Mouse (Mus musculus) kidney, adult 2 months (tissue): ENCODE measurements around the gene Gramd1c. TPM values are rescaled to one million over a fixed set of nuclear protein-coding genes. Genes with fewer than 3 reads are reported as not detected.

ENCODE experiments used
- DNase-seq: peaks from one replicate; pipeline ENCODE4 v3.0.0; 2021
- H3K27ac ChIP-seq: fragments of 200-500 bp; 2 replicates; pipeline ENCODE4 v1.5.1; 2012; ENCODE audit warnings: low read depth, low read length, control low read depth, inconsistent platforms; ENCODE audit not compliant: insufficient read depth
- H3K27me3 ChIP-seq: fragments of 200-500 bp; replicated peaks from 2 replicates; pipeline ENCODE4 v1.6.1; 2012; ENCODE audit warnings: mild to moderate bottlenecking, moderate library complexity, low read length, inconsistent platforms; ENCODE audit not compliant: control insufficient read depth, insufficient read depth
- H3K36me3 ChIP-seq: fragments of 200-500 bp; 2 replicates; pipeline ENCODE4 v1.6.1; 2012; ENCODE audit warnings: mild to moderate bottlenecking, moderate library complexity, low read length, inconsistent platforms; ENCODE audit not compliant: control insufficient read depth, insufficient read depth
- H3K4me1 ChIP-seq: fragments of 200-500 bp; 2 replicates; pipeline ENCODE4 v1.6.1; 2011; ENCODE audit warnings: low read length; ENCODE audit not compliant: control insufficient read depth, insufficient read depth
- H3K4me3 ChIP-seq: fragments of 200-500 bp; 2 replicates; pipeline ENCODE4 v1.5.1; 2011; ENCODE audit warnings: mild to moderate bottlenecking, low read depth, low read length, control low read depth; ENCODE audit not compliant: insufficient read depth
- CTCF ChIP-seq: fragments of 200-500 bp; conservative IDR thresholded peaks from 2 replicates; pipeline ENCODE4 v1.5.1; 2011; ENCODE audit warnings: low read depth, mild to moderate bottlenecking, control low read depth, low read length, moderate library complexity, mixed read lengths; ENCODE audit not compliant: insufficient read depth, insufficient read length
- POLR2A ChIP-seq: fragments of 200-500 bp; IDR thresholded peaks from one replicate; pipeline ENCODE4 v1.6.1; 2011; ENCODE audit warnings: low read depth, low read length, control low read depth
- WGBS: fragments of 180-500 bp; shearing (Covaris S2); methylation state at CpG from one replicate; pipeline ENCODE4 v1.1.7; 2018; 5-methylcytosine and 5-hydroxymethylcytosine counted together
- polyA plus RNA-seq: library from polyadenylated mRNA; depleted of rRNA; stranded (reverse); fragments of >200 nt; gene quantifications from 2 replicates; pipeline ENCODE4 v1.2.3, GENCODE M21; 2012

Gene Gramd1c
- polyA plus RNA-seq, 1 experiment, result 1.3 TPM

DNA sequence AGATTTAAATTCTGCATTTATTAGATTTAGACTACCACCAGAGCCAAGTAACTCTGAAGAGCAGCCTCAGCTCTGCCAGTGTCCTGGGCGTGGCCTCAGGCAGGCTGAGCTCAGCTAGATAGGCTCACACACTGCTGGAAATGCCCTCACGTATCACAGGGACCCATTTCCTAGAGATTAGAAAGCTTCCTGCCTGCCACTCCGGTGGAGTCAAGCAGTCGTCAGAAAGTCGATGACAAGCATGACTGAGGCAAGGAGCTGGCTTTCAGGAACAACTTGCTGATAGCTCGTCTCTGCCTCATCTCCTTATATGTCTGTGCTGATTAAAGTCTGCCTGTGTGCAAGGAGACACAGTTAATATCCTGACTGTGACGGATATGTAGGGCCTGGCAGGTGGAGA is 44.8 kb downstream of the Gramd1c start:
- no peaks in the 10 kb centered on the region for H3K36me3 ChIP-seq
- WGBS, result 71% methylated on average over 7 of the region's 7 CpGs
- H3K27ac ChIP-seq, result no peak overlapping the region
- H3K27me3 ChIP-seq, result no peaks in the 10 kb centered on the region
- no peak for TF ChIP-seq POLR2A
- TF ChIP-seq CTCF, result no peak
- no peaks in the 10 kb centered on the region for H3K4me1 ChIP-seq
- no peak for DNase-seq
- H3K4me3 ChIP-seq, result no peak overlapping the region

DNA sequence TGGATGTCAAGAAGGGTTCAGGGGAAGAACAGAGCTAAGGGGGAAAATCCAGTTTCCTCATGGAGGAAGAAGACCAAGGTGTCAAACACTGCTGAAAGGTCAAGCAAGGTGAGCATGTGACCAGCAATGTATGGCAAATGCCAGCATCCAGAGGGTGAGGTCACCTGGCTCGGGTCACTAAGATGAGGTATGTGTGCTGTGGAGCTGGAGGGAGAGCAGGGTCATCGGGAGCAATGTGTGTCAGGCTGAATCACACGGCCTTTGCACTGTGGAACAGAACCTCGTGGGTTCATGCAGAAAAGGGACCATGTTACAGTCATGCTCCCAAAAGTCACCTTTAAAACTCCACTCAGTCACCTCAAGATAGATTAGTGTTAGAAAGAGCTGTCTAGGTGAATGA is 45.4 kb downstream of the Gramd1c start:
- Histone ChIP-seq H3K36me3 (no peaks in the 10 kb centered on the region), H3K27me3 (no peaks in the 10 kb centered on the region), H3K4me1 (no peaks in the 10 kb centered on the region), H3K4me3 (no peak overlapping the region), H3K27ac (no peak overlapping the region)
- 77% methylated on average over 4 of the region's 4 CpGs for WGBS
- no peak for TF ChIP-seq CTCF
- TF ChIP-seq POLR2A, result no peak
- DNase-seq, result no peak

DNA sequence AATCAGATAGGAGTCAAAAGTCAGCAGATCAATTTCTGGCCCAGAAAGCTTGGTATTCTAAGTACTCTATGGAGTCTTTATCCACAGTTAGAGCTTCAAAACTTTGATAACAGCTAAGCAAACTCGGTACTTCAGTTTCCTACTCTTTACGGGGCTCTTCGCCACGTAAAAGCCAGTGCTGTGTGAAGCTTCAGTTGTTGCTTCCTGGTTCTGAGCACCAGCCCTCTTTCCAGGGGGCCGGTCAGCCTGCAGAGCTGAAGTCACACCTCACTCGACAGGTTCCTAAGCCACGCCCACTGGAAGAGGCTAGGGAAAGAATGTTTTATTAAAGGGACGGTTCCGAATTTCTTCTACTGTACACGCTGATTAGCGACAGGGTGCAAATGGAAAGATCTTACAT is 47.0 kb downstream of the Gramd1c start:
- 12% methylated on average over 11 of the region's 11 CpGs for WGBS
- Histone ChIP-seq H3K4me3 (peak overlapping the region; percentile 54), H3K36me3 (no peaks in the 10 kb centered on the region), H3K4me1 (no peaks in the 10 kb centered on the region), H3K27ac (no peak overlapping the region), H3K27me3 (no peaks in the 10 kb centered on the region)
- DNase-seq, result peak; percentile 90
- TF ChIP-seq CTCF (no peak), POLR2A (no peak)

DNA sequence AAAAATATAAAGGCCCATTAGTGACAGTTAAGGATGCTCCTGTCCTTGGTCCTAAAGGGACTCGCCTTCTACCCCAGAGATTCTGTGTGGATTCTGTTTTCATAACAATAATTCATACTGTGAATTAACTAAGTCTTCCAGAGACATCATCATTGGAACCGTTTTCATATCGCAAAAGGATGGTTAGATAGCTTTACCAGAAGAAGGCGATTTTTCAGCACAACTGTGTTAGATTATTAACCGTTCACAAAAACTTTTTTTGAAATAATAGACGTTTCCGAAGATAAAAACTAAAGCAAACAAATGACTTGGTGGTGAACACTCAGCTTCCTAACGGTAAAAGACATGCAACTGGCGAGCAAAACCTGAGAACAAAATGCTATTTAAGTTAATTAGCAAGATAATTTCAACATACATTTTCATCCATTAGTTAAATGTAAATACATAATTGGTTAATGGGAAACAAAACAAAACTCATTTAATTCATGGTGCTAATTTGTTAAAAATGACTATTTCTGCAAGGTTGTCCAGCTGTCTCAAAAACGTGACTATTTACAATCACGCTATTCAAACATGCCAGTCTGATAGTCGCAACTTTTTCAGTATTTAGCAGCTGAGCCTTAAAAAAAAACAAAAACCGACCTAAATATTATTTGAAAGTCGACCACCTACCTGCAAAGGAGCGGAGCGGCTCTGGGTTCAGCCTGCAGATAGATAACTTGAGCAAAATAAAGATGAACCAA is 47.6 kb downstream of the Gramd1c start:
- Histone ChIP-seq H3K4me1 (no peaks in the 10 kb centered on the region), H3K27ac (no peak overlapping the region), H3K27me3 (no peaks in the 10 kb centered on the region), H3K4me3 (peak overlapping the region; percentile 54), H3K36me3 (no peaks in the 10 kb centered on the region)
- no peak for DNase-seq
- TF ChIP-seq CTCF (no peak), POLR2A (no peak)
- 56% methylated on average over 16 of the region's 16 CpGs for WGBS

DNA sequence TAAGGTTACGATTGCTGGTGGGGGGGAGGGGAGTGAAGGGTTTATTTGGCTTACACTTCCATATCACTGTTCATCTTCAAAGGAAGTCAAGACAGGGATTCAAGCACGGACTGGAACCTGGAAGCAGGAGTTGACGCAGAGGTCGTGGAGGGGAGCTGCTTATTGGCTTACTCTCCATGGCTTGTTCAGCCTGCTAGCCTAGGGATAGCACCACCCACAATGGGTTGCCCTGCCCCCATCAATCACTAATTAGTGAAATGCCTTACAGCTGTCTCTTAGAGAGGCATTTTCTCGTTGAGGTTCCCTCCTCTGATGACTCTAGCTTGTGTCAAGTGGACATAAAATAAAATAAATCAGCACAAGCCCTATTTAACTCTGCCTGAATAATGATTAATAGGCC is 52.1 kb downstream of the Gramd1c start:
- Histone ChIP-seq H3K27me3 (no peaks in the 10 kb centered on the region), H3K27ac (no peak overlapping the region), H3K36me3 (no peaks in the 10 kb centered on the region), H3K4me3 (no peak overlapping the region), H3K4me1 (no peaks in the 10 kb centered on the region)
- WGBS, result 63% methylated on average over 5 of the region's 5 CpGs
- TF ChIP-seq POLR2A (no peak), CTCF (no peak)
- no peak for DNase-seq

DNA sequence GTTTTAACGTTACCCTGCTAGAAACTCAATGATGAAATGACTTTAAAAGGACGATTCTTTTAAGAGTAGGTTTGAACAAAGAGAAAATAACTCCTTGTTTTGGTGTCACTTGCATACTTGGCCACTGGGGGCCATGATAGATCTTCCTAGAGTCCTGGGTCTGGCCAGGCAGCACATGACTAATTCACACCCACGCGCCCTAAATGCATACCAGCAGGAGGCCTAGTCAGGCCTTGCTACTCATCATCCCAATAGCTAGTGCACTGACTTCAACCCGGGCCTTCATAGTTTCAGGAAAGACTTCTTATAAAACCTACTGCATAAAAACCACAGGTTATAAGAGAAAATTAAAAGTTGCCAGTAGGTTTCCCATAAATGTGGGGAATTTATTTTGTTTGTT is 61.1 kb downstream of the Gramd1c start:
- Histone ChIP-seq H3K36me3 (no peaks in the 10 kb centered on the region), H3K4me1 (no peaks in the 10 kb centered on the region), H3K27ac (no peak overlapping the region), H3K4me3 (no peak overlapping the region), H3K27me3 (no peaks in the 10 kb centered on the region)
- TF ChIP-seq CTCF (peak; percentile 44), POLR2A (no peak)
- no peak for DNase-seq
- WGBS, result 67% methylated on average over 5 of the region's 5 CpGs

DNA sequence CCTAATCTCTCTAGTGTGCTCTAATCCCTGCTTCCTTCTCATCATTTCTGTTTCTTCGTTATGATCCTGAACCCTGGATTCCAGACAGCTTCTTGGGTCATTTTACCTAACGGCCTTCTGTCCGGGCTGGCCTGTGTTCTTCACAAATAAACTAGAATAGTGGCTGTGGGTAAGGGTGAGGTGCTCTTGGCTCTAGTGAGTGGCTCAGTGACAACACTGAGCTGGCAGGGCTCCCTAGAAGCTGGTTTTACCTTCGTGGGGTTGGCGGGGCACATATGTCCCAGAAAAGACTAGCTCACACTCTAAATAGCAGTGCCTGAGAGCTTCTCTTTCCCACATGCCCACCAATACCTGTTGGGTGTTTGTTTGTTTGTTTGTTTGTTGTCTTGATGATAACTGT is 63.6 kb downstream of the Gramd1c start:
- H3K27me3 ChIP-seq, result no peaks in the 10 kb centered on the region
- no peak for DNase-seq
- TF ChIP-seq CTCF (no peak), POLR2A (no peak)
- no peak overlapping the region for H3K4me3 ChIP-seq
- no peaks in the 10 kb centered on the region for H3K36me3 ChIP-seq
- H3K27ac ChIP-seq, result no peak overlapping the region
- no peaks in the 10 kb centered on the region for H3K4me1 ChIP-seq
- WGBS, result 85% methylated on average over 5 of the region's 5 CpGs
